Mouse (Mus musculus): Measurements from ENCODE around the gene Gm49711. TPM values are rescaled to one million over a fixed set of nuclear protein-coding genes. Genes with fewer than 3 reads are reported as not detected.

Gene Gm49711
- polyA plus RNA-seq, 1 experiment: not detected

DNA sequence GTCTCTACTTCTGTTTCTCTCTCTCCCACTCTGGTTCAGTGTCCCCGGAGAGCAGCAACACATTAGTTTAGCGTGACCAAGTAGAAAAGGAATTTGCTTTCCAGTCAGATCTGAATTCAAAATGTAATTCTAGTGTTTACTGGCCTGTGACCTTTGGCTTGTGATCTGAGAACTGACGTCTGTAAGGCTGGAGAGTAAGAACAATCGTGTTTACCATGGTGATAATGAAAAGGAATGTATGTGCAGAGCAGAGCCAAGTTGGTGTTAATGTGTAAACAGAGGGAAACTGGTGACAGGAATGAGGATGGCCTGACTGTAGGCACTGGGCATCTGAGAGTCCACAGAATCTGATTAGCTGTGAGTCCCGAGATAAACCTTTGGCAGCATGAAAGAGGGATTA is 176.4 kb downstream of the Gm49711 start:
- Histone ChIP-seq H3K27me3 (ENCODE audit: control insufficient read depth, insufficient read depth, low read length) (no peaks in the 10 kb centered on the region), H3K36me3 (ENCODE audit: control insufficient read depth, insufficient read depth, low read length) (no peaks in the 10 kb centered on the region), H3K4me1 (ENCODE audit: control insufficient read depth, insufficient read depth, low read length) (no peaks in the 10 kb centered on the region), H3K4me3 (ENCODE audit: control insufficient read depth, low read depth, low read length) (no peak overlapping the region), H3K27ac (ENCODE audit: control insufficient read depth, insufficient read depth, low read depth, low read length) (no peak overlapping the region)
- TF ChIP-seq POLR2A (IDR thresholded peaks at IDR 0.05; ENCODE audit: control insufficient read depth, low read depth, low read length) (no peak), CTCF (IDR thresholded peaks at IDR 0.05; ENCODE audit: control insufficient read depth, insufficient read depth, insufficient replicate concordance, low read depth, low read length) (no peak)

DNA sequence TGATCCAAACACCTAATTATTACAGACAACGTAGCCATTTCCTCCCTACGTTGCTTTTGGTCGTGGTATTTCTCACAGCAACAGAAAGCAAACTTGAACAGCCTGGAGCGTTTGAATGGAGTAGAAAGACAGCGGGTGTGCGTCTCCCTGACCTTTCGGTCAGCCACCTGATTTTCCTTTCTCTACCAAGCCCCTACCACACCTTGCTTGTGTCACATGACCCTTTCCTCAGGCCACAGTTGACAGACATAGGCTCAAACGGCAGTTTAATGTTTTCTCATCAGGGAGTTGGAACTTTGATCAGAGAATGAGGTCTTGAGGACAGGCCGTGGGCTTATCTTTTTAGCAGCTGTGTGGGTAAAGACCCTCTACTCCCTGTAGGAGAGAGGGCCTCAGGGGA is 177.1 kb downstream of the Gm49711 start:
- Histone ChIP-seq H3K4me3 (ENCODE audit: control insufficient read depth, low read depth, low read length) (no peak overlapping the region), H3K27ac (ENCODE audit: control insufficient read depth, insufficient read depth, low read depth, low read length) (no peak overlapping the region), H3K36me3 (ENCODE audit: control insufficient read depth, insufficient read depth, low read length) (no peaks in the 10 kb centered on the region), H3K27me3 (ENCODE audit: control insufficient read depth, insufficient read depth, low read length) (no peaks in the 10 kb centered on the region), H3K4me1 (ENCODE audit: control insufficient read depth, insufficient read depth, low read length) (no peaks in the 10 kb centered on the region)
- TF ChIP-seq CTCF (IDR thresholded peaks at IDR 0.05; ENCODE audit: control insufficient read depth, insufficient read depth, insufficient replicate concordance, low read depth, low read length) (no peak), POLR2A (IDR thresholded peaks at IDR 0.05; ENCODE audit: control insufficient read depth, low read depth, low read length) (no peak)

Other genes with a start within 250 kb of the Gm49711 start
- gene Mrps6, start within 50 bp of the Gm49711 start, polyA plus RNA-seq (2012; rRNA removed): 19.2 and 22.9 TPM in 2 replicates
- gene Slc5a3, start within 50 bp of the Gm49711 start, polyA plus RNA-seq (2012; rRNA removed): 2.1 and 3.9 TPM in 2 replicates
- gene Kcne2, start 234.1 kb downstream of the Gm49711 start, polyA plus RNA-seq (2012; rRNA removed): 0.11 and 0.16 TPM in 2 replicates
- gene Smim11, start 243.0 kb downstream of the Gm49711 start, polyA plus RNA-seq (2012; rRNA removed): 4.7 and 7.7 TPM in 2 replicates